Mouse (Mus musculus): Measurements from ENCODE around the gene Xab2. TPM values are rescaled to one million over a fixed set of nuclear protein-coding genes. Genes with fewer than 3 reads are reported as not detected.

Gene Xab2
- polyA plus RNA-seq, 1 experiment from 2014 or later = 42.9 TPM

DNA sequence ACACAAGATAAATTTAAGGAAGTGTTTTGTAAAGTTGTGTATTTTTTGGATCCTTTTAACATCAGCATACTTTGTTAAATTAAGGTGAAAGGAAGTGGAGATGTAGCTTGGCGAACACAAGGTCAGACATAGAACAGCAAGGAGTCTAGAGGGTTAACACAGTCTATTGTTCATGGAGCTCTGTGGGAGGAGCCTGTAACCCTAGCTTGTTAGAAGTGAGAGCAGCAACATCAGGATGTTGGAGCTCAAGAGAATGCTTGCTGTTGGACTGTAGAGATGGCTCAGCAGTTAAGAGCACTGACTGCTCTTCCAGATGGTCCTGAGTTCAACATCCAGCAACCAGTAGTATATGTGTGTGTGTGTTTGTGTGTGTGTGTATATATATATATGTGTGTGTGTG, 27.9 kb upstream of the Xab2 start:
- no peaks in the 10 kb centered on the region for H3K36me3 ChIP-seq (replicated peaks; ENCODE audit: control insufficient read depth, insufficient read depth)
- H3K27ac ChIP-seq = no peak overlapping the region
- H3K4me1 ChIP-seq (replicated peaks; ENCODE audit: control insufficient read depth, insufficient read depth, low read length) = no peaks in the 10 kb centered on the region
- WGBS = 45% methylated on average over 1 of the region's 1 CpGs
- no peaks in the 10 kb centered on the region for H3K27me3 ChIP-seq (ENCODE audit: control insufficient read depth, insufficient read depth, low read length)
- no peaks in the 10 kb centered on the region for H3K9me3 ChIP-seq (ENCODE audit: control insufficient read depth, low read length)
- H3K9ac ChIP-seq = no peak overlapping the region
- no peak for ATAC-seq (ENCODE audit: low FRiP score)
- no peak overlapping the region for H3K4me2 ChIP-seq (replicated peaks)
- DNase-seq (ENCODE audit: low spot score) = no peak
- H3K4me3 ChIP-seq (replicated peaks; ENCODE audit: low read length) = no peak overlapping the region

DNA sequence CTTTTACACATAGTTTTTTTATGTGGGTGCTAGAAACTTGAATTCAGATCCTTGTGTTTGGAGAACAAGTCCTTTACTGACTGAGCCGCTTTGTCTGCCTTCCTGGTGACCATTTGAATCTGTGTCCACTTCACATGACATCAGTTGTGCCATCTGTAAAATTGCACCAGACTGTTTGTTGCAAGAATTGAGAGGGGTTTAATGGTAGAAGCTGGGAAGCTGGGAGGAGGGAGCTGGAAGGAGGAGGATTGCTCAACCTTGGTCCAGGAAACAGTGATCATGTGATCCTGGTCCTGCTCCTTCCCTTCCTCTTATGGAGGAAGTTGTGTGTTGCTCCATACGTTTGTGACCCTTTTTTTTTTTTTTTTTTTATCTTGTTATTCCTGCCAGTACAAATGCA, 27.2 kb upstream of the Xab2 start:
- H3K36me3 ChIP-seq (replicated peaks; ENCODE audit: control insufficient read depth, insufficient read depth) = no peaks in the 10 kb centered on the region
- no peak overlapping the region for H3K4me3 ChIP-seq (replicated peaks; ENCODE audit: low read length)
- no peak overlapping the region for H3K9ac ChIP-seq
- H3K27ac ChIP-seq = no peak overlapping the region
- ATAC-seq (ENCODE audit: low FRiP score) = no peak
- no peaks in the 10 kb centered on the region for H3K9me3 ChIP-seq (ENCODE audit: control insufficient read depth, low read length)
- H3K4me2 ChIP-seq (replicated peaks) = no peak overlapping the region
- no peaks in the 10 kb centered on the region for H3K27me3 ChIP-seq (ENCODE audit: control insufficient read depth, insufficient read depth, low read length)
- no peaks in the 10 kb centered on the region for H3K4me1 ChIP-seq (replicated peaks; ENCODE audit: control insufficient read depth, insufficient read depth, low read length)
- no peak for DNase-seq (ENCODE audit: low spot score)
- 62% methylated on average over 2 of the region's 2 CpGs for WGBS

DNA sequence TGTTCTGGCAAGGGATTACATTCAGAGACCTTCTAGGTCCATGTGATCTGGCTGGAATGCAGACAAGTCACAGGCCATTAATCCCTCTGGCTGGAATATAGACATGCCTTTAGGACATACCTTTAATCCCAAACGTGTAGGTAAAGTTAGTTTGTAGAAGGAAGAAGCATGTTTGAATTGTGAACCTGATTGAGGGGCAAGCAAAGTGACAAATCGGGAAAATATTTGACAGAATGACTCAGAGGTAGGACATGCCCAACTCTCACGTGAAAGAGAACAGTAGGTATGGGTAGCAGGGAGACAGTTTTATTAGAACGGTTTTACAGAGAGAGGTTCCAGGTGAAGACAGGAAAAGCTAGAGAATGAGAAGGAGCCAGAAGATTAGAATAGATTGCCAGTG, 26.4 kb upstream of the Xab2 start:
- Histone ChIP-seq H3K4me2 (replicated peaks) (no peak overlapping the region), H3K9me3 (ENCODE audit: control insufficient read depth, low read length) (no peaks in the 10 kb centered on the region), H3K27ac (no peak overlapping the region), H3K36me3 (replicated peaks; ENCODE audit: control insufficient read depth, insufficient read depth) (no peaks in the 10 kb centered on the region), H3K9ac (no peak overlapping the region), H3K4me1 (replicated peaks; ENCODE audit: control insufficient read depth, insufficient read depth, low read length) (no peaks in the 10 kb centered on the region), H3K4me3 (replicated peaks; ENCODE audit: low read length) (no peak overlapping the region), H3K27me3 (ENCODE audit: control insufficient read depth, insufficient read depth, low read length) (no peaks in the 10 kb centered on the region)
- no peak for DNase-seq (ENCODE audit: low spot score)
- 85% methylated on average over 4 of the region's 4 CpGs for WGBS
- ATAC-seq (ENCODE audit: low FRiP score) = no peak

DNA sequence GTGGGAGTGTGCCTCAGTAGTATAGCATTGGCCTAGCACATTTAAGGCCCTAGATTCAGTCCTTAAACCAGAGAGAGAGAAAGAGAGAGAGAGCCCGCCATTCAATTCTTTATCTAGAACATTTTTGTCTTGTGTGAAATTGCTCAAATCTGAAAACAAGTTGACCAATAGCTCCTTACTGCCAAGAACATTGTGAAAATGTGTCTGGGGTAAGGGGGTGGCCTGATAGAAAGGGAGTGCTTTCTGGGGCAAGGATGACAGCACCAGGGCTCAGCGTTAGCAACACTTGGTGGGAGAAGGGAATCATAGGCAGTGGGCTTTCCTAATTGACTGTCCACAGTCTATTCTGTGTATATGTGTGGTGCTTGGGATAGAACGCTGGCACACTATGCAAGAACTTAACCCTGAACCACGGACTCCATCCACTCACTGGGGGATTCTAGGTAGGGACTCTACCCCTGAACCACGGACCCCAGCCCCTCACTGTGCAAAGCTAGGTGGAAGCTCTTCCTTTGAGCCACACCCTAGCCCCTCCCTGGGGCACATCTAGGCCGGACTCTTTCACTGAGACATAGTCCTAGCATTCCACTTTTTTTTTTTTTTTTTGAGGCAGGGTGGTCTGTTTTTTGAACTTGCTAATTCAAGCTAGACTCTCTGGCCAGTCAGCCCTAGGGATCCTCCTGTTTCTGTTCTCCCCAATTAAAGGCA, 25.9 kb upstream of the Xab2 start:
- 92% methylated on average over 6 of the region's 6 CpGs for WGBS
- H3K4me1 ChIP-seq (replicated peaks; ENCODE audit: control insufficient read depth, insufficient read depth, low read length) = no peaks in the 10 kb centered on the region
- no peaks in the 10 kb centered on the region for H3K27me3 ChIP-seq (ENCODE audit: control insufficient read depth, insufficient read depth, low read length)
- no peak overlapping the region for H3K4me3 ChIP-seq (replicated peaks; ENCODE audit: low read length)
- no peak for ATAC-seq (ENCODE audit: low FRiP score)
- no peak overlapping the region for H3K4me2 ChIP-seq (replicated peaks)
- H3K9me3 ChIP-seq (ENCODE audit: control insufficient read depth, low read length) = no peaks in the 10 kb centered on the region
- no peaks in the 10 kb centered on the region for H3K36me3 ChIP-seq (replicated peaks; ENCODE audit: control insufficient read depth, insufficient read depth)
- no peak overlapping the region for H3K27ac ChIP-seq
- no peak for DNase-seq (ENCODE audit: low spot score)
- no peak overlapping the region for H3K9ac ChIP-seq

DNA sequence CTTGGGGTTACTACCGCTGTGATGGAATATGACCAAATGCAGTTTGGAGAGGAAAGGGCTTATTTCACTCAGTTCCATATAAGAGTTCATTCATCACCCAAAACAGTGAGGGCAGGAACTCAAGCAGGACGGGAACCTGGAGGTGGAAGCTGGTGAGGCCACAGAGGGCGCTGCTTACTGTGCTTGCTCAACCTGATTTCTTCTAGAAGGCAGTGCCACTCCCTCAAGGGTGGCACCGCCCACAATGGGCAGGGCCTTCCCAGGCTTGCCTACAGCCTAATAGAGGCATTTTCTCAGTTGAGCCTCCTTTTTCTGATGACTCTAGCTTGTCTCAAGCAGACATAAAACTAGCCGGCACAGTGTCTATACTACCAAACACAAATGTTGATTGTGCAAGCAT, 24.7 kb upstream of the Xab2 start:
- Histone ChIP-seq H3K4me3 (replicated peaks; ENCODE audit: low read length) (no peak overlapping the region), H3K27me3 (ENCODE audit: control insufficient read depth, insufficient read depth, low read length) (no peaks in the 10 kb centered on the region), H3K9ac (no peak overlapping the region), H3K27ac (no peak overlapping the region), H3K4me2 (replicated peaks) (no peak overlapping the region), H3K9me3 (ENCODE audit: control insufficient read depth, low read length) (no peaks in the 10 kb centered on the region), H3K36me3 (replicated peaks; ENCODE audit: control insufficient read depth, insufficient read depth) (no peaks in the 10 kb centered on the region), H3K4me1 (replicated peaks; ENCODE audit: control insufficient read depth, insufficient read depth, low read length) (no peaks in the 10 kb centered on the region)
- DNase-seq (ENCODE audit: low spot score) (no peak), ATAC-seq (ENCODE audit: low FRiP score) (no peak)
- WGBS = 26% methylated on average over 5 of the region's 5 CpGs

DNA sequence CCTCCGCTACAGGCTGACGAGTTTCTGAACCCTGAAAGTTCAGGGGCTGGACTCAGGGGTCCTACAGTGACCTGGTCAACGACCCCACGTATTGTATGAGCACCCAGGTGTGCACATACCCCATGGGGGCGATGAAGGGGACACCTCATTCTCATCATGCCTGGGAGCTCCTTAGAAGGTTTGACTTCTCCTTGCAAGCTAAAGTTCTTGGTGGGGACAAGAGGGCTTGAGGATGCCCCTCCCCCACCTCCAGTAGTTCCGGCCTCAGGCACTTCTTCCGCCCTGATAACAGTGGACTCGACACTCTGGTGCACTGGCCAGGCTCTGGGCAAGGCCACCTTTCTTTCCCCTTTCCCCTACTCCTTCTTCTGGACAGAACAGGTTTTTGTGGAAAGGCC, 10.4 kb upstream of the Xab2 start:
- H3K4me1 ChIP-seq (replicated peaks; ENCODE audit: control insufficient read depth, insufficient read depth, low read length) = peaks cover 5% of the 10 kb centered on the region; the same call in 1 of the 2 replicates
- 26% methylated on average over 8 of the region's 8 CpGs for WGBS
- H3K36me3 ChIP-seq (replicated peaks; ENCODE audit: control insufficient read depth, insufficient read depth) = no peaks in the 10 kb centered on the region
- peak overlapping the region; percentile 35 for H3K4me3 ChIP-seq (replicated peaks; ENCODE audit: low read length)
- H3K9ac ChIP-seq = peak overlapping the region; percentile 35; the same call in 1 of the 2 replicates
- H3K9me3 ChIP-seq (ENCODE audit: control insufficient read depth, low read length) = no peaks in the 10 kb centered on the region
- H3K4me2 ChIP-seq (replicated peaks) = peak overlapping the region; percentile 54
- ATAC-seq (ENCODE audit: low FRiP score) (no peak), DNase-seq (ENCODE audit: low spot score) (no peak)
- no peak overlapping the region for H3K27ac ChIP-seq
- 0 out of 2 replicates have a peak, but pooled peaks cover 10% of the 10 kb centered on the region for H3K27me3 ChIP-seq (ENCODE audit: control insufficient read depth, insufficient read depth, low read length)

DNA sequence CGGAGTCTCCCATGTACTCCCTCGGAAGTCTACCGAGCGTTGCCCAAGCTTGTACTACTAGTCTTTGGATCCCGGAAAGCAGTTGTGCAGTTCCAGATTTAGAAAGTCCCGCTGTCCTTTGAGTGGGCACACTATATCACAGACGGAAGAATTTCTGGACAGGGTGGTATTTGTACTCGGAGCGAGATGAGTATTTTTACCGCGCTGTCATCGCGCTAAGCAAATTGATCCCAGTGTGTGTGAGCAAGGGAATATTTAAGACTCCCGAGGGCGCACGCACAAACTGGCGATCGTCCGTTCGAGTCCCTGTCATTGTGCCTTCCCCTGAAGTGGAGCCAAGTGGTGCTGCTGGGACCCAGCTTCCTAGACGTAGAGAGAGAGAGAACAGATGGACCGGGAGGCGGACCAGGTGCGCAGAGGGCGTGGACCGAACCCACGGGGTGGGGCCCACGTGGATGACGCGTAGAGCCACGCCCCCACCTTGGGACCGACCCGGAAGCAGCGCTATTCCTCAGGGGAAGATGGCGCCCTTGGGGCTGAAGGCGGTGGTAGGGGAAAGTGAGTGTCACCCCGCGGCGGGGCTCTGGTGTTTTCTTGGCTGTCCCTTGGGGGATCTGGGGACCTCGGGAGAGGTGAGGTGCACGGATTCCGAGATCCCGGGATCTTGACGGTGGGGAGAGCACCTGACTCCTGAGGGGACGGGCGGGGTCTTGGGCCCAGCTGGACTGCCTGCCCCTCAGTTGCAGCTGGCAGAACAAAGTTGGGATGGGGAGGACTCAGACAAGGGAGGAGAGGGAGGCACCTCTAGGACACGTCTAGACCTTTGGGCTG, 9.7 kb upstream of the Xab2 start, which contains the start of gene Stxbp2:
Gene Stxbp2, plus strand, starts transcription at position 309 of the 831 bp plus-strand sequence.
- peak within 1 kb of the TSS; percentile 35 for H3K4me3 ChIP-seq (replicated peaks; ENCODE audit: low read length)
- peak within 1 kb of the TSS; percentile 35 for H3K9ac ChIP-seq
- no peak within 1 kb of the TSS for H3K27ac ChIP-seq
- 6% methylated on average over 45 of the region's 47 CpGs for WGBS
- peak; percentile 52 for DNase-seq (ENCODE audit: low spot score)
- no peaks in the 10 kb centered on the region for H3K36me3 ChIP-seq (replicated peaks; ENCODE audit: control insufficient read depth, insufficient read depth)
- H3K9me3 ChIP-seq (ENCODE audit: control insufficient read depth, low read length) = no peaks in the 10 kb centered on the region
- peak within 1 kb of the TSS; percentile 54 for H3K4me2 ChIP-seq (replicated peaks)
- ATAC-seq (ENCODE audit: low FRiP score) = peak; percentile 82
- H3K27me3 ChIP-seq (ENCODE audit: control insufficient read depth, insufficient read depth, low read length) = 0 out of 2 replicates have a peak, but pooled peaks cover 10% of the 10 kb centered on the region
- H3K4me1 ChIP-seq (replicated peaks; ENCODE audit: control insufficient read depth, insufficient read depth, low read length) = peaks cover 5% of the 10 kb centered on the region; the same call in 1 of the 2 replicates

DNA sequence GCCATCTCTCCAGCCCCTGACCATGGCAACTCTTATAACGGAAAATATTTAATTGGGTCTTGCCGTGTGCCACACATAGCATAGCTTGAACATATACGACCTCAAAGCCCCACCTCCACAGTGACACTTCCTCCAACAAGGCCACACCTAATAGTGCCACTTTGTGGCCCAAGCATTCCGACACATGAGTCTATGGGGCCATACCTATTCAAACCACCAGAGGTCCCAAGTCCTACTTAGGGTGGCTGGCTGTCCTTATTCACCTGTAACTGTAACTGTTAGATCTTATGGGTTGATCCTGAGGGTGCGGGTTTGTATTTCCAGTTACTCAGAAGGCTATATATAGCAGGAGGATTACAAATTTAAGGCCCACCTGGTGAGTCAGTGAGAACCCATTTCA, 6.9 kb upstream of the Xab2 start:
- Histone ChIP-seq H3K4me2 (replicated peaks) (no peak overlapping the region), H3K27me3 (ENCODE audit: control insufficient read depth, insufficient read depth, low read length) (0 out of 2 replicates have a peak, but pooled peaks cover 10% of the 10 kb centered on the region), H3K4me1 (replicated peaks; ENCODE audit: control insufficient read depth, insufficient read depth, low read length) (peaks cover 5% of the 10 kb centered on the region; the same call in 1 of the 2 replicates), H3K9ac (no peak overlapping the region), H3K4me3 (replicated peaks; ENCODE audit: low read length) (no peak overlapping the region), H3K27ac (no peak overlapping the region), H3K36me3 (replicated peaks; ENCODE audit: control insufficient read depth, insufficient read depth) (no peaks in the 10 kb centered on the region), H3K9me3 (ENCODE audit: control insufficient read depth, low read length) (no peaks in the 10 kb centered on the region)
- WGBS = 31% methylated on average over 5 of the region's 5 CpGs
- no peak for ATAC-seq (ENCODE audit: low FRiP score)
- DNase-seq (ENCODE audit: low spot score) = no peak

DNA sequence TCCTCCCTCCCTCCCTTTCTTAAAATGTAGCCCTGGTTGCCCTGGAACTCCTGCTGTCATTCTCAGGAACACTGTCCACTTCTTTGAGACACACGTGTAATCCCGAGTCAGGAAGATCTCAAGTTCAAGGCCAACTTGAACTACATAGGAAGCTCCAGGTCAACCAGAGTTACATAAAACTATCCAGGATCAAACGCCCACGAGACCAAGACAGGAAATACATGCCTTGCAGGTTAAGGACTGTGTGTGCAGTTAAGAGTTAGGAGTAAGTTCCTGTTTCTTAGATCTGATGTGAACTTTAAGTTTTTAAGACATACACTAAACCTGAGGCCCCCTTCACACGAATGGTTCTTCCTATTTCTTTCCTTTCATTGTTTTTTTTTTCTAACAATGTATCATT, 5.9 kb upstream of the Xab2 start:
- no peak overlapping the region for H3K27ac ChIP-seq
- no peaks in the 10 kb centered on the region for H3K9me3 ChIP-seq (ENCODE audit: control insufficient read depth, low read length)
- 62% methylated on average over 5 of the region's 5 CpGs for WGBS
- H3K36me3 ChIP-seq (replicated peaks; ENCODE audit: control insufficient read depth, insufficient read depth) = no peaks in the 10 kb centered on the region
- no peak overlapping the region for H3K4me3 ChIP-seq (replicated peaks; ENCODE audit: low read length)
- no peak overlapping the region for H3K9ac ChIP-seq
- 0 out of 2 replicates have a peak, but pooled peaks cover 10% of the 10 kb centered on the region for H3K27me3 ChIP-seq (ENCODE audit: control insufficient read depth, insufficient read depth, low read length)
- peaks cover 11% of the 10 kb centered on the region for H3K4me1 ChIP-seq (replicated peaks; ENCODE audit: control insufficient read depth, insufficient read depth, low read length)
- ATAC-seq (ENCODE audit: low FRiP score) (no peak), DNase-seq (ENCODE audit: low spot score) (no peak)
- no peak overlapping the region for H3K4me2 ChIP-seq (replicated peaks)
